Mouse (Mus musculus): ENCODE measurements around the gene Strbp.

- no peak for TF ChIP-seq CTCF (IDR thresholded peaks at IDR 0.05; ENCODE audit: extremely low read depth, insufficient read depth, insufficient read length, insufficient replicate concordance)
- no peak for TF ChIP-seq POLR2A (IDR thresholded peaks at IDR 0.05; ENCODE audit: low read depth, low read length)
Measured at GRCm38 (mm10) chr2:37570703-37571102, 133.0 kb downstream of the Strbp start.
